In the genomic region with DNA sequence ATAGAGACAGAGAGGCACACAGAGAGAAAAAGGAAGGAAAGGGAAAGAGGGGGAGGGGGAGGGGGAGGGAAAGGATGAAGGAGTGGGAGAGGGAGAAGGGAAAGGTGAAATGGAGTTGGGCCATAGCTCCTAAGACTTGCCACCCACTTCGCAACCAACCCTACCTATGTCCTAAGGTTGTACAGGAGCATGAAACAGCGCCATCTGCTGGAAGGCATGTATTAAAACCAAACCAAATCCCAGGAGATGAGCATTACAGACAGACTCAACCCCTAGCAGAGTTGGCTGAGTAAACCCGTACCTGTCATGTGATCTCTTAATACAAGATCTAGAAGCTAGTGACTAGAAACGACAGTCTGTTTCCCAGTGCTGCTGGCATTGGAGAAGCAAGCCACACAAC, we compare ENCODE assay signal across 8 mouse cellular contexts.
DNase-seq lines count a peak whose midpoint lies in the region; ATAC-seq and TF ChIP-seq lines count a peak whose summit lies in the region.

No protein-coding gene starts in this region.

- no peak overlapping the region for H3K9ac ChIP-seq in kidney, embryonic 16.5 days (replicated peaks; ENCODE audit: low read length)

- TF ChIP-seq POLR2A in myocyte (IDR thresholded peaks at IDR 0.05; ENCODE audit: insufficient read length, low read depth), result no peak

- H3K27me3 ChIP-seq in kidney, embryonic 16.5 days (ENCODE audit: insufficient read depth, low read length), result no peaks in the 10 kb centered on the region
- H3K27me3 ChIP-seq in myocyte (ENCODE audit: control insufficient read depth, insufficient read depth, insufficient read length), result no peaks in the 10 kb centered on the region

- no peak overlapping the region for H3K4me2 ChIP-seq in kidney, embryonic 16.5 days (replicated peaks; ENCODE audit: low read depth, low read length)
- H3K4me2 ChIP-seq in myocyte (ENCODE audit: low read depth), result no peak overlapping the region

- H3K4me3 ChIP-seq in kidney, embryonic 16.5 days (ENCODE audit: low read length), result no peak overlapping the region
- no peak overlapping the region for H3K4me3 ChIP-seq in myocyte

- no peak overlapping the region for H3ac ChIP-seq in myocyte (ENCODE audit: control insufficient read depth, insufficient read length)

- H3K27ac ChIP-seq in kidney, embryonic 16.5 days (ENCODE audit: low read length), result no peak overlapping the region

- peak; percentile 54; the same call in 1 of the 2 replicates for ATAC-seq in kidney, embryonic 16.5 days (ENCODE audit: low FRiP score, low TSS enrichment)

- 22% methylated on average over 4 of the region's 4 CpGs for WGBS in kidney, embryonic 16.5 days

- H3K79me2 ChIP-seq in myocyte (ENCODE audit: control insufficient read depth, insufficient read depth), result no peaks in the 10 kb centered on the region

- H3K36me3 ChIP-seq in kidney, embryonic 16.5 days (ENCODE audit: insufficient read depth, low read length), result no peaks in the 10 kb centered on the region
- H3K36me3 ChIP-seq in myocyte (ENCODE audit: control insufficient read depth, insufficient read depth), result no peaks in the 10 kb centered on the region

- DNase-seq in gastrocnemius, adult 18-20 months (ENCODE audit: low spot score), result peak; percentile 3
- no peak for DNase-seq in gastrocnemius, adult 8-10 months (ENCODE audit: low spot score in 2 of 2)
- peak; percentile 54 for DNase-seq in right cerebral cortex, adult 18-20 months
- no peak for DNase-seq in right cerebral cortex, postnatal 25 days
- DNase-seq in cerebellum, adult 8-10 months, result peak; percentile 58
- DNase-seq in Muller cell, postnatal 12 days (ENCODE audit: inconsistent ontology term), result no peak

- no peaks in the 10 kb centered on the region for H3K9me3 ChIP-seq in kidney, embryonic 16.5 days (ENCODE audit: low read length)

- no peaks in the 10 kb centered on the region for H3K4me1 ChIP-seq in kidney, embryonic 16.5 days (ENCODE audit: insufficient read depth, low read length)

TF ChIP-seq in myocyte, 11 proteins besides CTCF, POLR2A, EP300 and RAD21:
- TF ChIP-seq USF1 (IDR thresholded peaks at IDR 0.05; ENCODE audit: low read depth) (peak; percentile 50), MYOG (IDR thresholded peaks at IDR 0.05; ENCODE audit: control insufficient read depth in 1 of 3, insufficient read depth in 1 of 3, insufficient read length in 2 of 3, low read depth in 2 of 3) (no peak)

Comparison
In these comparisons a context has a peak if more than half of its experiments do, and no peak if none do; other contexts are left out.
1. DNase-seq: peak in gastrocnemius, adult 18-20 months (single experiment), right cerebral cortex, adult 18-20 months (single experiment) and cerebellum, adult 8-10 months (single experiment); none in gastrocnemius, adult 8-10 months (0 of 2), right cerebral cortex, postnatal 25 days (single experiment) and Muller cell, postnatal 12 days (single experiment).